Mouse (Mus musculus): ENCODE data around the gene Rasgrf1. TPM values are rescaled to one million over a fixed set of nuclear protein-coding genes. Genes with fewer than 3 reads are reported as not detected.
"Not testable (repeated sequence)": the region's sequence is repeated elsewhere in the genome, so short reads cannot be mapped to it uniquely, and the experiment has no call there.

The Rasgrf1 gene
- polyA plus RNA-seq, 1 experiment from 2014 or later: 0.15 TPM

- Histone ChIP-seq H3K27ac (no peak overlapping the region), H3K27me3 (no peaks in the 10 kb centered on the region), H3K4me1 (no peaks in the 10 kb centered on the region), H3K4me3 (no peak overlapping the region), H3K36me3 (no peaks in the 10 kb centered on the region), H3K4me2 (replicated peaks) (no peak overlapping the region), H3K9me3 (no peaks in the 10 kb centered on the region), H3K9ac (no peak overlapping the region)
- ATAC-seq (ENCODE audit: insufficient number of reproducible peaks, insufficient read depth, low FRiP score, low TSS enrichment): no peak
- 71% methylated on average over 6 of the region's 6 CpGs for WGBS
These were observed 106.5 kb downstream of the Rasgrf1 start for GRCm38 (mm10) chr9:90016204-90016603.

DNA sequence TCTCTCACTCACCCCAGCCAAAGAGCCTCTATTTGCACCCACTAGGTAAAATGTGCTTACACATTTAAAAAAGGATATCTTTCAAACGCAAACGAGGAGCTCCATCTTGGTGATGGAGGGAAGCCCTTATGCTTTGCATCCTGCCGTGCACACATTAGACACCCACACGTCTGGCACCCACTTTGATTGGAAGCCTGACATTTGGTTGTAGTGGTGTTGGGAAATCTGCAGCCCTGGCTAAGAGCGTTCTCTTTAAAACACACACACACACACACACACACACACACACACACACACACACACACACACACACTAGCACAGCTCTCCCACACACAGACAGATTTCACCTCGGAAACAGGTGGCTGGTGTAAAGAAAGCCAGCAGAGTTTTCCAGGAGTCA, 111.2 kb downstream of the Rasgrf1 start:
- Histone ChIP-seq H3K9me3 (no peaks in the 10 kb centered on the region), H3K27me3 (no peaks in the 10 kb centered on the region), H3K4me1 (no peaks in the 10 kb centered on the region), H3K4me3 (no peak overlapping the region), H3K36me3 (no peaks in the 10 kb centered on the region), H3K4me2 (replicated peaks) (no peak overlapping the region), H3K27ac (no peak overlapping the region), H3K9ac (no peak overlapping the region)
- 76% methylated on average over 6 of the region's 6 CpGs for WGBS
- no peak for ATAC-seq (ENCODE audit: insufficient number of reproducible peaks, insufficient read depth, low FRiP score, low TSS enrichment)

DNA sequence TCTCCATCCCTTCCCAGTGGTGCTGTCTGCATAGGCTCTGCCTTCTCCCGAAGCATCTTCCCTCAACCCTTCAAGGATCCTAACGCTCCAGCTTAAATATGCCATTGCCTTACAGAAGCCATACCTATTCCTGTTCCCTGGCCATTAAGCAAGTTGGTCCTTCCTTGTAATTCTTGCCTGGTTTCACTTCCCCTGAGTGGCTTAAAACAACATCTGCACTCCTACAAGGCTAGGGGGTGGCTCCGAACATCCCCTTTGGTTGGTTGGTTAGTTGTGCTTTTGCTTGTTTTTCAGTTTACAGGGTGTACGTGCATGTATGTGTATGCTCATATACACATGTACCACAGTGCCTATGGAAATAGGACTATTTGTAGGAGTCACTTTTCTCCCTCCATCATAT, 111.7 kb downstream of the Rasgrf1 start:
- Histone ChIP-seq H3K4me2 (replicated peaks) (no peak overlapping the region), H3K4me3 (no peak overlapping the region), H3K9me3 (no peaks in the 10 kb centered on the region), H3K36me3 (no peaks in the 10 kb centered on the region), H3K9ac (no peak overlapping the region), H3K4me1 (no peaks in the 10 kb centered on the region), H3K27me3 (no peaks in the 10 kb centered on the region), H3K27ac (no peak overlapping the region)
- ATAC-seq (ENCODE audit: insufficient number of reproducible peaks, insufficient read depth, low FRiP score, low TSS enrichment): no peak
- 86% methylated on average over 4 of the region's 4 CpGs for WGBS

DNA sequence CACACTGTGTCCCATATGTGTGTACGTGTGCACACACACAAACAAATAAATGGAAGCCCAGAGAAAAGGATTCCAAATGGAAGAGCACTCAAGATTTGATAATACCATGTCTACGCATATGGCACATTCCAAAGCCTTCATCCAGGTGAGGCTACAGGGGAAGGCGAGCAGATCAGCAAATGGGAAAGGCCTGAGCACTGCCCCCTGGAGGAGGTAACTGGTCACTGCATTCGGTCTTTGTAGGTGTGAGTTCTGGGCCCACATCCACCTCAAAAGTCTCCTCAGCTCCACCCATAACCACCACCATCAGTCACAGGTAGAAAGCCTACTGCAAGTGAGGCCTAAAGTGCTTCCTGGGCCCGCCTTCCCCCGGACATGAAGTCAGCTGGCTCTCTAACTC, 118.0 kb downstream of the Rasgrf1 start:
- no peak overlapping the region for H3K4me3 ChIP-seq
- no peak overlapping the region for H3K9ac ChIP-seq
- H3K4me2 ChIP-seq (replicated peaks): no peak overlapping the region
- H3K27ac ChIP-seq: no peak overlapping the region
- no peaks in the 10 kb centered on the region for H3K9me3 ChIP-seq
- 91% methylated on average over 6 of the region's 6 CpGs for WGBS
- no peak for ATAC-seq (ENCODE audit: insufficient number of reproducible peaks, insufficient read depth, low FRiP score, low TSS enrichment)
- H3K36me3 ChIP-seq: no peaks in the 10 kb centered on the region
- no peaks in the 10 kb centered on the region for H3K27me3 ChIP-seq
- H3K4me1 ChIP-seq: no peaks in the 10 kb centered on the region

DNA sequence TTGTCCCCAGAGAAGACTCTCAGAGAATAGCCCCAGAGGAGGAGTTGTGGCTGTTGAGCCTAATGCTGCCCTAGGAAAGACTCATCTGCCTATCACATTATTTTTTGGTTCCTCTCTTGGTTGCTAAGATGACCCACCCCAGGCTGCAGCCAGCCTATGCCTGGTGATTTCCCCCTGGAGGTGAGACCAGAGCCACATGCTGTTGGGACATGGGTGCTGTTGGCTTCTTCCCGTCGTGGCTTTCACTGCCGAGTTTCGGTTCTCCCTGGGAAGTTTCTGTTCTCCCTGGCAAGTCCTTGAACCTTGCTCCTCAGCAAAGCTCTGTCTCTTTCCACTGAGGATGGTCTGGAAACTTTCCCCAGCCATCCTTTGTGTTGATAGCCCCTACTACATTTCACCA, 124.2 kb downstream of the Rasgrf1 start:
- WGBS: 79% methylated on average over 4 of the region's 4 CpGs
- no peaks in the 10 kb centered on the region for H3K27me3 ChIP-seq

DNA sequence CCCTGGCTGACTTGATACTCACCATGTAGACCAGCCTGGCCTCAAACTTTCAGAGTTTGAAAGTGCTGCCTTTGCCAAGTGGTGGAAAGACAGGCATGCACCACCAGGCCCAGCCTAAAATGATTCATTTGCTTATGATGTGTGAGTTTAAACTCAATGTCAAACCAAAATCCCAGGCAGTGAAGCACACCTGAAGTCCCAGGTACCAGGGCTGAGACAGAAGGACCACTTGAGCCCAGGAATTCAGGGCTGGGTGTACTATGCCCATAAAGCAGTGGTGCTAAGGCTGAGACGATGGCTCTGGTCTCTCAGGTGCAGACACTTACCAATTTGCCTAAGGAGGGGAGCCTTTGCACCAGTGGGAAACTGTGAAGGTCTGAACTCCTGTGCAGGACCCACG, 125.5 kb downstream of the Rasgrf1 start:
- no peaks in the 10 kb centered on the region for H3K4me1 ChIP-seq
- 71% methylated on average over 2 of the region's 2 CpGs for WGBS

More for the DNA sequence above, 124.2 kb downstream of the Rasgrf1 start:
- H3K27ac ChIP-seq: no peak overlapping the region
- no peak for ATAC-seq (ENCODE audit: insufficient number of reproducible peaks, insufficient read depth, low FRiP score, low TSS enrichment)
- no peak overlapping the region for H3K4me2 ChIP-seq (replicated peaks)
- H3K9me3 ChIP-seq: no peaks in the 10 kb centered on the region
- H3K4me1 ChIP-seq: no peaks in the 10 kb centered on the region
- H3K36me3 ChIP-seq: no peaks in the 10 kb centered on the region
- H3K9ac ChIP-seq: no peak overlapping the region
- H3K4me3 ChIP-seq: no peak overlapping the region

DNA sequence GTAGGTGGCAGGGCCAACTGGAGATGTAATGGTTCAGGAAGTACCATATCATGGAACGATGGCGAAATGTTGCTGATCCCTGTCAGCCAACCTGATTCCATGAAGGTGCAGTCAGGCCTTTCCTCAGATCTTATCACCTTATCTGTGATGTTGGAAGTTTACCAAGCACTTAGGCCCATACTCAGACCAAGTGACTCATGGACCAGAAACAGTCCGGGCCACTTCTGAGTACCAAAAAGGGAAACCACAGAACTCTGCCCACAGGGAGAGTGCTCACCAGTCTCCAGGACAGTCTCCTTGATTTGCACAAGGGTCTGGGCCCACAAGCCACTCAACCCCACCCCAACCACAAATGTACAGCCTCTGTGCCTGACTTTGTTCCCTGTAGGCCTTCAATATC, 126.1 kb downstream of the Rasgrf1 start:
- no peaks in the 10 kb centered on the region for H3K36me3 ChIP-seq
- 93% methylated on average over 3 of the region's 3 CpGs for WGBS
- H3K4me2 ChIP-seq (replicated peaks): no peak overlapping the region
- H3K4me1 ChIP-seq: no peaks in the 10 kb centered on the region
- no peak overlapping the region for H3K4me3 ChIP-seq
- no peak overlapping the region for H3K27ac ChIP-seq
- no peak for ATAC-seq (ENCODE audit: insufficient number of reproducible peaks, insufficient read depth, low FRiP score, low TSS enrichment)
- no peak overlapping the region for H3K9ac ChIP-seq
- H3K9me3 ChIP-seq: no peaks in the 10 kb centered on the region
- H3K27me3 ChIP-seq: no peaks in the 10 kb centered on the region

More for the DNA sequence above, 125.5 kb downstream of the Rasgrf1 start:
- H3K4me3 ChIP-seq: no peak overlapping the region
- H3K27ac ChIP-seq: no peak overlapping the region
- ATAC-seq (ENCODE audit: insufficient number of reproducible peaks, insufficient read depth, low FRiP score, low TSS enrichment): no peak
- no peaks in the 10 kb centered on the region for H3K27me3 ChIP-seq
- no peaks in the 10 kb centered on the region for H3K9me3 ChIP-seq
- no peak overlapping the region for H3K9ac ChIP-seq
- H3K4me2 ChIP-seq (replicated peaks): no peak overlapping the region
- H3K36me3 ChIP-seq: no peaks in the 10 kb centered on the region

DNA sequence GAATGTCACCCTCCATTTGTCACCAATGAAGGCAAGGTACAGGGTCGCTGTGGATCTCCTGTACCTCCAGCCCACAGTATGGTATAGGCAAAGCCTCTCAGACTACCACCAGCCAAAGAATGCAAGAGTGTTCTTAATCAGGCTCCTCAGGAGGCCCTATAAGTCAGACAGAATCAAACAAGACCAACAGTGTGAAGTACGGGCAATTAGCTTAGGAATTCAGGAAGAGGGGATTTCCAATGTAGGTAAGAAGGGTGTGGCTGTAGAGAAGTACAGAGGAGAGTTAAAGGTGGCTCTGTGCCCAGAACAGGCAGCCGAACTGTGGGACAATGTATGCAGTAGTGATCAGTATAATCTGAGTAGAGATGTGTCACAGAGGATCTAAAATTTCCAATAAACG, 126.6 kb downstream of the Rasgrf1 start:
- Histone ChIP-seq H3K9ac (no peak overlapping the region), H3K4me2 (replicated peaks) (no peak overlapping the region), H3K9me3 (no peaks in the 10 kb centered on the region), H3K4me1 (no peaks in the 10 kb centered on the region), H3K27ac (no peak overlapping the region), H3K36me3 (no peaks in the 10 kb centered on the region), H3K4me3 (no peak overlapping the region), H3K27me3 (no peaks in the 10 kb centered on the region)
- WGBS: 77% methylated on average over 4 of the region's 4 CpGs
- no peak for ATAC-seq (ENCODE audit: insufficient number of reproducible peaks, insufficient read depth, low FRiP score, low TSS enrichment)

GRCm38 (mm10) chr9:90038535-90038934, 128.8 kb downstream of the Rasgrf1 start:
- WGBS: 83% methylated on average over 4 of the region's 4 CpGs
- ATAC-seq (ENCODE audit: insufficient number of reproducible peaks, insufficient read depth, low FRiP score, low TSS enrichment): no peak
- H3K27me3 ChIP-seq: no peaks in the 10 kb centered on the region

GRCm38 (mm10) chr9:90040916-90041315, 131.2 kb downstream of the Rasgrf1 start:
- H3K9me3 ChIP-seq: no peaks in the 10 kb centered on the region
- H3K4me2 ChIP-seq (replicated peaks): no peak overlapping the region
- no peak overlapping the region for H3K27ac ChIP-seq
- no peaks in the 10 kb centered on the region for H3K36me3 ChIP-seq
- 79% methylated on average over 2 of the region's 2 CpGs for WGBS
- H3K27me3 ChIP-seq: no peaks in the 10 kb centered on the region
- no peak for ATAC-seq (ENCODE audit: insufficient number of reproducible peaks, insufficient read depth, low FRiP score, low TSS enrichment)
- no peak overlapping the region for H3K9ac ChIP-seq
- no peaks in the 10 kb centered on the region for H3K4me1 ChIP-seq
- H3K4me3 ChIP-seq: no peak overlapping the region

More at GRCm38 (mm10) chr9:90038535-90038934, 128.8 kb downstream of the Rasgrf1 start:
- H3K4me3 ChIP-seq: no peak overlapping the region
- H3K9ac ChIP-seq: no peak overlapping the region
- H3K36me3 ChIP-seq: no peaks in the 10 kb centered on the region
- no peaks in the 10 kb centered on the region for H3K4me1 ChIP-seq
- H3K27ac ChIP-seq: no peak overlapping the region
- H3K4me2 ChIP-seq (replicated peaks): no peak overlapping the region
- no peaks in the 10 kb centered on the region for H3K9me3 ChIP-seq

GRCm38 (mm10) chr9:90041556-90041955, 131.8 kb downstream of the Rasgrf1 start:
- H3K27me3 ChIP-seq: no peaks in the 10 kb centered on the region
- H3K4me3 ChIP-seq: no peak overlapping the region
- H3K4me2 ChIP-seq (replicated peaks): no peak overlapping the region
- H3K27ac ChIP-seq: no peak overlapping the region
- 88% methylated on average over 3 of the region's 3 CpGs for WGBS
- H3K4me1 ChIP-seq: no peaks in the 10 kb centered on the region
- H3K9ac ChIP-seq: no peak overlapping the region
- no peaks in the 10 kb centered on the region for H3K9me3 ChIP-seq
- no peak for ATAC-seq (ENCODE audit: insufficient number of reproducible peaks, insufficient read depth, low FRiP score, low TSS enrichment)
- H3K36me3 ChIP-seq: no peaks in the 10 kb centered on the region

GRCm38 (mm10) chr9:90042906-90043305, 133.2 kb downstream of the Rasgrf1 start:
- H3K4me3 ChIP-seq: not testable (repeated sequence)

DNA sequence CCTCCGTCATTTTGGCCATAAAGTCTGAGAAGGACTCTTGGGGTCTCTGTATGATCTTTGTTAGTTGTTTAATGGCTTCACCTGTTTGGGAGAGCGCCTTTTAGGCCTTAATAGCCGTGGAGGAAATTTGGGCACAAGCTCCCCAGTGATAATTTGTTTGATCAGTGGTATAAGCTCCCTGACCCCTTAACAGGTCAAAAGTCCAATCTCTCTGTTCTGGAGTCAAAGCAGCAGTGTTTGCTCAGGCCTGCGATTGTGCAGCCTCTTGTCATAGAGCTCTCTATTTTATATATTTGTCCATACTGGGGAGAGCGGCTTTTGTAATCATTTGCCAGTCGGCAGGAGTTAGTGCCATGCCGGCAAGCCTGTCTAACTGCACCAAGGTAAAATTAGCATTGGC, 135.5 kb downstream of the Rasgrf1 start:
- Histone ChIP-seq H3K4me2 (replicated peaks) (no peak overlapping the region), H3K27ac (no peak overlapping the region), H3K9ac (no peak overlapping the region), H3K27me3 (no peaks in the 10 kb centered on the region), H3K36me3 (no peaks in the 10 kb centered on the region), H3K9me3 (no peaks in the 10 kb centered on the region), H3K4me1 (no peaks in the 10 kb centered on the region), H3K4me3 (no peak overlapping the region)
- 89% methylated on average over 7 of the region's 7 CpGs for WGBS
- ATAC-seq (ENCODE audit: insufficient number of reproducible peaks, insufficient read depth, low FRiP score, low TSS enrichment): no peak

More at GRCm38 (mm10) chr9:90042906-90043305, 133.2 kb downstream of the Rasgrf1 start:
- ATAC-seq (ENCODE audit: insufficient number of reproducible peaks, insufficient read depth, low FRiP score, low TSS enrichment); H3K27me3 ChIP-seq; H3K9ac ChIP-seq; H3K36me3 ChIP-seq; H3K27ac ChIP-seq; H3K4me1 ChIP-seq; H3K9me3 ChIP-seq; H3K4me2 ChIP-seq (replicated peaks): not testable (repeated sequence)
- 90% methylated on average over 8 of the region's 8 CpGs for WGBS

Data from embryonic facial prominence, embryonic 12.5 days (tissue).